ENCODE assay signal across 8 mouse cellular contexts in genomic region chr7:29211013-29211412, GRCm38 (mm10). TPM values are rescaled to one million over a fixed set of nuclear protein-coding genes. Genes with fewer than 3 reads are reported as not detected.
DNase-seq lines count a peak whose midpoint lies in the region; ATAC-seq and TF ChIP-seq lines count a peak whose summit lies in the region.
"Not testable (repeated sequence)": the region's sequence is repeated elsewhere in the genome, so short reads cannot be mapped to it uniquely, and the experiment has no call there.

No protein-coding gene starts in this region.

- peak overlapping the region; percentile 42 for H3K4me2 ChIP-seq in forebrain, embryonic 12.5 days
- peak overlapping the region; percentile 50 for H3K4me2 ChIP-seq in heart, postnatal 0 days (ENCODE audit: low read depth, low read length)
- peak overlapping the region; percentile 66 for H3K4me2 ChIP-seq in kidney, embryonic 15.5 days
- H3K4me2 ChIP-seq in liver, embryonic 14.5 days (ENCODE audit: low read depth) = peak overlapping the region; percentile 58
- H3K4me2 ChIP-seq in midbrain, embryonic 15.5 days = peak overlapping the region; percentile 46

- H3K9me3 ChIP-seq in forebrain, embryonic 12.5 days; kidney, embryonic 15.5 days (replicated peaks); liver, embryonic 14.5 days (ENCODE audit: control insufficient read depth, low read length); midbrain, embryonic 15.5 days: not testable (repeated sequence)
- H3K9me3 ChIP-seq in heart, postnatal 0 days (replicated peaks; ENCODE audit: control insufficient read depth, low read length) = 0 out of 2 replicates have a peak, but pooled peaks cover 11% of the 10 kb centered on the region

- 15% methylated on average over 15 of the region's 15 CpGs for WGBS in bone marrow, adult 2 months
- 28% methylated on average over 15 of the region's 15 CpGs for WGBS in forebrain, embryonic 12.5 days
- 20% methylated on average over 12 of the region's 15 CpGs for WGBS in heart, postnatal 0 days
- WGBS in kidney, embryonic 15.5 days = 24% methylated on average over 15 of the region's 15 CpGs
- WGBS in liver, embryonic 14.5 days (ENCODE audit: insufficient replicate concordance) = 8% methylated on average over 15 of the region's 15 CpGs
- 27% methylated on average over 15 of the region's 15 CpGs for WGBS in midbrain, embryonic 15.5 days

- ATAC-seq in forebrain, embryonic 12.5 days (ENCODE audit: low FRiP score); kidney, embryonic 15.5 days (replicated peaks; ENCODE audit: low FRiP score); midbrain, embryonic 15.5 days (replicated peaks): not testable (repeated sequence)
- ATAC-seq in heart, postnatal 0 days (ENCODE audit: insufficient read depth, low read depth) = peak; percentile 63; the same call in 1 of the 2 replicates
- peak; percentile 69 for ATAC-seq in liver, embryonic 14.5 days (ENCODE audit: insufficient read depth)

- not testable (repeated sequence) for TF ChIP-seq CTCF in bone marrow, adult 2 months (IDR thresholded peaks at IDR 0.05; ENCODE audit: control insufficient read depth, insufficient read depth, low read length); heart, postnatal 0 days (IDR thresholded peaks at IDR 0.05; ENCODE audit: low read depth); liver, embryonic 14.5 days (IDR thresholded peaks at IDR 0.05; ENCODE audit: low read depth)

- not testable (repeated sequence) for H3K36me3 ChIP-seq in forebrain, embryonic 12.5 days (replicated peaks); heart, postnatal 0 days (replicated peaks; ENCODE audit: control insufficient read depth, insufficient read depth, low read length); kidney, embryonic 15.5 days; liver, embryonic 14.5 days (replicated peaks; ENCODE audit: control insufficient read depth, insufficient read depth, low read depth); midbrain, embryonic 15.5 days (replicated peaks)

- H3K27me3 ChIP-seq in forebrain, embryonic 12.5 days = peaks cover 19% of the 10 kb centered on the region
- H3K27me3 ChIP-seq in heart, postnatal 0 days (ENCODE audit: control insufficient read depth, insufficient read depth, low read length) = peaks cover 16% of the 10 kb centered on the region
- H3K27me3 ChIP-seq in kidney, embryonic 15.5 days; liver, embryonic 14.5 days (ENCODE audit: control insufficient read depth, insufficient read depth, low read length); midbrain, embryonic 15.5 days (replicated peaks): not testable (repeated sequence)

- DNase-seq in 3134 (ENCODE audit: extremely low read depth, insufficient read length, low spot score) = peak; percentile 54
- not testable (repeated sequence) for DNase-seq in heart, postnatal 0 days (ENCODE audit: low spot score)
- DNase-seq in liver, embryonic 14.5 days (ENCODE audit: low read depth in 3 of 3, low spot score in 3 of 3) = peak in 2 of 3 experiments; percentile 20
- DNase-seq in spleen, postnatal 36 days (ENCODE audit: low spot score in 2 of 2) = peak; percentile 54 to 61

- H3K9ac ChIP-seq in forebrain, embryonic 12.5 days; heart, postnatal 0 days (replicated peaks; ENCODE audit: low read depth, low read length); kidney, embryonic 15.5 days; liver, embryonic 14.5 days (replicated peaks); midbrain, embryonic 15.5 days: not testable (repeated sequence)

- H3K27ac ChIP-seq in bone marrow, adult 2 months (ENCODE audit: control insufficient read depth, insufficient read depth, low read depth, low read length, poor library complexity) = peak overlapping the region; percentile 65
- H3K27ac ChIP-seq in forebrain, embryonic 12.5 days; liver, embryonic 14.5 days; midbrain, embryonic 15.5 days: not testable (repeated sequence)
- H3K27ac ChIP-seq in heart, postnatal 0 days (ENCODE audit: low read depth) = peak overlapping the region; percentile 76
- H3K27ac ChIP-seq in kidney, embryonic 15.5 days = peak overlapping the region; percentile 89

- TF ChIP-seq POLR2A in bone marrow, adult 2 months (IDR thresholded peaks at IDR 0.05; ENCODE audit: borderline replicate concordance, control insufficient read depth, low read depth, low read length) = not testable (repeated sequence)

- H3K4me1 ChIP-seq in bone marrow, adult 2 months (ENCODE audit: control insufficient read depth, insufficient read depth, low read length); heart, postnatal 0 days (ENCODE audit: control insufficient read depth, insufficient read depth): not testable (repeated sequence)
- 0 out of 2 replicates have a peak, but pooled peaks cover 12% of the 10 kb centered on the region for H3K4me1 ChIP-seq in forebrain, embryonic 12.5 days
- H3K4me1 ChIP-seq in kidney, embryonic 15.5 days = peaks cover 25% of the 10 kb centered on the region
- peaks cover 0 to 11% of the 10 kb centered on the region in 2 experiments; a peak in 2 of 4 replicates for H3K4me1 ChIP-seq in liver, embryonic 14.5 days (replicated peaks; ENCODE audit: control insufficient read depth in 2 of 2, insufficient read depth in 2 of 2, low read length in 1 of 2)
- H3K4me1 ChIP-seq in midbrain, embryonic 15.5 days = peaks cover 16% of the 10 kb centered on the region

- TF ChIP-seq EP300 in heart, postnatal 0 days (IDR thresholded peaks at IDR 0.05; ENCODE audit: low read depth); liver, embryonic 14.5 days (IDR thresholded peaks at IDR 0.05; ENCODE audit: low read depth): not testable (repeated sequence)

- peak overlapping the region; percentile 73 for H3K4me3 ChIP-seq in bone marrow, adult 2 months (replicated peaks; ENCODE audit: control insufficient read depth, low read depth, low read length)
- peak overlapping the region; percentile 29 for H3K4me3 ChIP-seq in forebrain, embryonic 12.5 days (replicated peaks)
- H3K4me3 ChIP-seq in heart, postnatal 0 days (ENCODE audit: low read depth, low read length) = peak overlapping the region; percentile 47
- peak overlapping the region; percentile 47 for H3K4me3 ChIP-seq in kidney, embryonic 15.5 days (replicated peaks)
- peak overlapping the region; percentile 38 to 45; a peak in 3 of 4 replicates for H3K4me3 ChIP-seq in liver, embryonic 14.5 days (ENCODE audit: insufficient read depth in 1 of 2, low read depth in 2 of 2, low read length in 2 of 2)
- H3K4me3 ChIP-seq in midbrain, embryonic 15.5 days = peak overlapping the region; percentile 33

RNA-seq across cellular contexts. Expression of gene Catsperg1, which starts 2.8 kb away (rescaled TPM):
- polyA plus RNA-seq in bone marrow, adult 2 months (2011; ENCODE audit: insufficient read depth, insufficient read length, low replicate concordance, missing spikeins) = 1.7 and 4.1 TPM in 2 replicates
- 0.78 and 0.87 TPM in 2 replicates for polyA plus RNA-seq in forebrain, embryonic 12.5 days (2016; fragmentation: Nextera tagmentation; extraction: Ambion mirVana)
- 1.2 TPM in 1 of 2 replicates, not detected in the other for total RNA-seq in heart, postnatal 0 days (2014; rRNA removed; ENCODE audit: low replicate concordance)
- 0.14 TPM in 2 replicates for polyA plus RNA-seq in heart, postnatal 0 days (2015; fragmentation: Nextera tagmentation; extraction: Ambion mirVana)
- 0.96 and 1.1 TPM in 2 replicates for polyA plus RNA-seq in kidney, embryonic 15.5 days (2015; fragmentation: Nextera tagmentation; extraction: Ambion mirVana)
- polyA plus RNA-seq in liver, embryonic 14.5 days (2012; rRNA removed) = 0.32 and 0.45 TPM in 2 replicates
- 0.11 TPM in 1 of 2 replicates, not detected in the other for polyA plus RNA-seq in liver, embryonic 14.5 days (2014; fragmentation: Nextera tagmentation; extraction: Ambion mirVana)
- 4.2 and 5.3 TPM in 2 replicates for polyA plus RNA-seq in midbrain, embryonic 15.5 days (2015; fragmentation: Nextera tagmentation; extraction: Ambion mirVana)

RNA-seq across cellular contexts. Expression of gene Kcnk6, which starts 21.3 kb away (rescaled TPM):
- polyA plus RNA-seq in bone marrow, adult 2 months (2011; ENCODE audit: insufficient read depth, insufficient read length, low replicate concordance, missing spikeins) = 3.5 and 8.8 TPM in 2 replicates
- polyA plus RNA-seq in forebrain, embryonic 12.5 days (2016; fragmentation: Nextera tagmentation; extraction: Ambion mirVana) = 0.43 and 0.63 TPM in 2 replicates
- total RNA-seq in heart, postnatal 0 days (2014; rRNA removed; ENCODE audit: low replicate concordance) = 6.3 and 27.4 TPM in 2 replicates
- polyA plus RNA-seq in heart, postnatal 0 days (2015; fragmentation: Nextera tagmentation; extraction: Ambion mirVana) = 0.88 and 0.96 TPM in 2 replicates
- 1.6 and 1.7 TPM in 2 replicates for polyA plus RNA-seq in kidney, embryonic 15.5 days (2015; fragmentation: Nextera tagmentation; extraction: Ambion mirVana)
- 2.4 TPM in 2 replicates for polyA plus RNA-seq in liver, embryonic 14.5 days (2012; rRNA removed)
- 0.55 and 0.82 TPM in 2 replicates for polyA plus RNA-seq in liver, embryonic 14.5 days (2014; fragmentation: Nextera tagmentation; extraction: Ambion mirVana)
- 1.2 and 1.4 TPM in 2 replicates for polyA plus RNA-seq in midbrain, embryonic 15.5 days (2015; fragmentation: Nextera tagmentation; extraction: Ambion mirVana)

RNA-seq across cellular contexts. Expression of gene Yif1b, which starts 27.1 kb away (rescaled TPM):
- 8.5 and 10.7 TPM in 2 replicates for polyA plus RNA-seq in bone marrow, adult 2 months (2011; ENCODE audit: insufficient read depth, insufficient read length, low replicate concordance, missing spikeins)
- polyA plus RNA-seq in forebrain, embryonic 12.5 days (2016; fragmentation: Nextera tagmentation; extraction: Ambion mirVana) = 70.3 and 73.8 TPM in 2 replicates
- total RNA-seq in heart, postnatal 0 days (2014; rRNA removed; ENCODE audit: low replicate concordance) = 174 and 194 TPM in 2 replicates
- 121 and 125 TPM in 2 replicates for polyA plus RNA-seq in heart, postnatal 0 days (2015; fragmentation: Nextera tagmentation; extraction: Ambion mirVana)
- polyA plus RNA-seq in kidney, embryonic 15.5 days (2015; fragmentation: Nextera tagmentation; extraction: Ambion mirVana) = 122 and 123 TPM in 2 replicates
- polyA plus RNA-seq in liver, embryonic 14.5 days (2012; rRNA removed) = 24.4 and 29.4 TPM in 2 replicates
- polyA plus RNA-seq in liver, embryonic 14.5 days (2014; fragmentation: Nextera tagmentation; extraction: Ambion mirVana) = 41.6 and 44.5 TPM in 2 replicates
- 91.2 and 95.1 TPM in 2 replicates for polyA plus RNA-seq in midbrain, embryonic 15.5 days (2015; fragmentation: Nextera tagmentation; extraction: Ambion mirVana)

RNA-seq across cellular contexts. Expression of gene Psmd8, which starts 30.5 kb away (rescaled TPM):
- 93.2 and 170 TPM in 2 replicates for polyA plus RNA-seq in bone marrow, adult 2 months (2011; ENCODE audit: insufficient read depth, insufficient read length, low replicate concordance, missing spikeins)
- polyA plus RNA-seq in forebrain, embryonic 12.5 days (2016; fragmentation: Nextera tagmentation; extraction: Ambion mirVana) = 283 and 293 TPM in 2 replicates
- total RNA-seq in heart, postnatal 0 days (2014; rRNA removed; ENCODE audit: low replicate concordance) = 296 and 383 TPM in 2 replicates
- polyA plus RNA-seq in heart, postnatal 0 days (2015; fragmentation: Nextera tagmentation; extraction: Ambion mirVana) = 250 and 255 TPM in 2 replicates
- 263 and 266 TPM in 2 replicates for polyA plus RNA-seq in kidney, embryonic 15.5 days (2015; fragmentation: Nextera tagmentation; extraction: Ambion mirVana)
- polyA plus RNA-seq in liver, embryonic 14.5 days (2012; rRNA removed) = 86.0 and 86.2 TPM in 2 replicates
- polyA plus RNA-seq in liver, embryonic 14.5 days (2014; fragmentation: Nextera tagmentation; extraction: Ambion mirVana) = 130 and 131 TPM in 2 replicates
- 282 and 290 TPM in 2 replicates for polyA plus RNA-seq in midbrain, embryonic 15.5 days (2015; fragmentation: Nextera tagmentation; extraction: Ambion mirVana)

RNA-seq across cellular contexts. Expression of gene 2200002D01Rik, which starts 37.3 kb away (rescaled TPM):
- 15.6 and 18.7 TPM in 2 replicates for polyA plus RNA-seq in bone marrow, adult 2 months (2011; ENCODE audit: insufficient read depth, insufficient read length, low replicate concordance, missing spikeins)
- 0.76 and 1.4 TPM in 2 replicates for polyA plus RNA-seq in forebrain, embryonic 12.5 days (2016; fragmentation: Nextera tagmentation; extraction: Ambion mirVana)
- total RNA-seq in heart, postnatal 0 days (2014; rRNA removed; ENCODE audit: low replicate concordance) = 0.42 and 1.5 TPM in 2 replicates
- 11.8 and 14.0 TPM in 2 replicates for polyA plus RNA-seq in heart, postnatal 0 days (2015; fragmentation: Nextera tagmentation; extraction: Ambion mirVana)
- 7.6 and 11.2 TPM in 2 replicates for polyA plus RNA-seq in kidney, embryonic 15.5 days (2015; fragmentation: Nextera tagmentation; extraction: Ambion mirVana)
- polyA plus RNA-seq in liver, embryonic 14.5 days (2012; rRNA removed) = 0.39 and 1.3 TPM in 2 replicates
- polyA plus RNA-seq in liver, embryonic 14.5 days (2014; fragmentation: Nextera tagmentation; extraction: Ambion mirVana) = 2.6 and 4.8 TPM in 2 replicates
- 1.1 and 1.5 TPM in 2 replicates for polyA plus RNA-seq in midbrain, embryonic 15.5 days (2015; fragmentation: Nextera tagmentation; extraction: Ambion mirVana)
